Mouse (Mus musculus) kidney, postnatal 14 days (tissue): ENCODE results near the gene 4930523C07Rik.

ENCODE experiments used
- DNase-seq: peaks from one replicate; pipeline ENCODE4 v3.0.0; 2022; ENCODE audit warnings: mixed read lengths

The 4930523C07Rik gene

DNA sequence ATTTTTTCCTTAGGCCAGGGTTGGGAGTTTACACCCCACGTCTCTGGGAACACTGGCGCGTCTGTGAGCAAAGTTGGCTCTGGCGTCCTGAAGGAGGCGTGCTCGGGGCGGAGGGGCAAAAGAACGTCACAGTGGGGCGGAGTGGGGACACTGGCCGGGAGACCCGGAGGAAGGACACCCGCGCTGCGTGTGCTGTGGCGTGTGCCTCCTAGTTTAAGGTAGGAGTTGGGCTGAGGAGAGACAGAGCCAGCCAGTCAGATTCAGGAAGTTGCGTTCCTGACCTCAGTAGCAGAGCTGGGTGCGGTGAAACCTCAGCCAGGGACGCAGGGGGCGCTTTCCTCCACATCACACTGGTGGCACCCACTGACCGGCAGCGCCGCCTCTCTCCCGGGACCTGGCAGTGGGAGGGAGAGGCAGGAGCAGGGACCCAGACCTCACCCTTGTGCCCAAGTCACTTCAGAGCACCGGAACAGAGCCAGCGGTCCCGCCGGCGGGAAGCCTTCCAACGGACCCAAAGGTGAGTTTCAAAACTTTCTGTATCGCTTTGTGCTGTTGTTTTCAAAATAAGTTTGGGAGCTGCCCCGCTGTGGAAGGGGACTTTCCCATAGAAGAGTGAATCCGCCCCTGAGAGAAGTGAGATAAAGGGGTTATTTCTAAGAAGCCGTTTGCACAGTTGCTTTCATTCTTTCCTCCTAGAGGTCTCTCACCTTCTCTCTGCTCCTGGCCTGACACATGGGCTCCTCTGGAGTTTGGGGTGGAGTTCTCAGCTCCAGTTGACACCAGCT, at the start of gene 4930523C07Rik:
4930523C07Rik (plus strand) TSS at position 146 of the 785 bp plus-strand sequence.
- peak; percentile 86 for DNase-seq

DNA sequence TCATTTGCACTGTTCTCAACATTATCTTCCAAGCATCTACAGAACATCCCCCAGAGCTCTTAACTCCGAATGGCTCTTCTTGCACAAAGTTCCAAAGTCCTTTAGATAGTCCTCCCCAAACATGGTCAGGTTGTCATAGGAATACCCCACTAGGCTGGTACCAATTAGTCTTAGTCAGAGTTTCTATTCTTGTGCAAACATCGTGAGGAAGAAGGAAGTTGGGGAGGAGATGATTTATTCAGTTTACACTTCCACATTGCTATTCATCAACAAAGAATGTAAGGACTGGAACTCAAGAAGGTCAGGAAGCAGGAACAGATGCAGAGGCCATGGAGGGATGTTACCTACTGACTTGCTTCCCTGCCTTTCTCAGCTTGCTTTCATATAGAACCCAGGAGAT, 46.9 kb upstream of the 4930523C07Rik start:
- no peak for DNase-seq

DNA sequence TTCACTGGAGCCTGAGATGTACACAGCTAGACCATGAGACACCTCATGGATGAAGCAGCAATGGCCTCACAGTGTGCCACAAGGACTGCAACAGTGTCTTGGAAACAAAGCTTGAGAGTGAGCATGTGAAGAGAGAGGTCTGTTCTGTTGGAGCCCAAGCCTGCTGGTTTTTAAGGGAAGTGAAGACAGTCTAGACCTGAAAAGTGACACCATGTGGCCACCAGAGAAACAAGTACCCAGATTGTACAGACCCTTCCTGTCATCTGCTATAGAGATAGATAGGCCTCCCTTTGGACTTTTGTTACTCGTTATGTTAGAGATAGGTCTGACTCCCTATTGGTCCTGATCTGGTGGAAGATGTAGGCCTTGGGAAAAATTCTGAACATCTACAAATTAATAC, 45.8 kb upstream of the 4930523C07Rik start:
- no peak for DNase-seq

DNA sequence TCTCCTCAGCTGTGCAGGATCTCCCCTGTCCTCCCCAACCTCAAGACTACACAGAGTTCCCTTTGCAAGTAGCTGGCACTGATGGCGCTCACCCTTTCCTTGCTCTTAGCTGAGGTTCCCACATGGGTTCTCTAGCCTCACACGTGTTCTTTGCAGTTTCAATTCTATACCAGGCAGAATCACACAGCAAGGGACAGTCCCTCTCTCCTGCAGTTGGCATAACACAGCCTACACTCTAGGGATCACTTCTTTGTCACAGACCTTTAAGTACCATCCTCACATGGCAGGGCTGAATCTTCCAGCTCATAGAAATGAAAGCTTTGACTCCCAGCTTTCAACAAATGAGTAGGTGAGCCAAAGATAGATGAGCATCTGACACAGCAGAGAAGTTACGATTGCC, 45.0 kb upstream of the 4930523C07Rik start:
- DNase-seq: no peak

DNA sequence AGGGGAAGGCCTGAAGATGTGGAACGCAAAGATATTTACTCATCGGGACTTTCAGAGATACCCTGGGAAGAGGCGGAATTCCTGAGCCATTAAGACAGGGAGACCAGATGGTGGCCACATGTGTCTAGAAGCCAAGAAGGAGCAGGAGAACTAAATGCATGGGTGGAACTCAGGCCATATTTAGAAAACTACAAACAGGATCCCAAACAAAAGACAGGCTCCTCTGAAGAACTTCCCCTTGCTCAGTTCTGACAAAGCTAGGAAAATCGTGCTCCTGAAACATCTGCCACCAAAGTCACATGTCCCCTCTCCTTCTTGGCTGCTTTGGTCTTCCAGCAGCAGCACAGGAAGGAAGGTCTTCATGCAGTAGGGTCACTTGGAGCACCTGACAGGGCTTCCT, 38.9 kb upstream of the 4930523C07Rik start:
- DNase-seq: no peak

DNA sequence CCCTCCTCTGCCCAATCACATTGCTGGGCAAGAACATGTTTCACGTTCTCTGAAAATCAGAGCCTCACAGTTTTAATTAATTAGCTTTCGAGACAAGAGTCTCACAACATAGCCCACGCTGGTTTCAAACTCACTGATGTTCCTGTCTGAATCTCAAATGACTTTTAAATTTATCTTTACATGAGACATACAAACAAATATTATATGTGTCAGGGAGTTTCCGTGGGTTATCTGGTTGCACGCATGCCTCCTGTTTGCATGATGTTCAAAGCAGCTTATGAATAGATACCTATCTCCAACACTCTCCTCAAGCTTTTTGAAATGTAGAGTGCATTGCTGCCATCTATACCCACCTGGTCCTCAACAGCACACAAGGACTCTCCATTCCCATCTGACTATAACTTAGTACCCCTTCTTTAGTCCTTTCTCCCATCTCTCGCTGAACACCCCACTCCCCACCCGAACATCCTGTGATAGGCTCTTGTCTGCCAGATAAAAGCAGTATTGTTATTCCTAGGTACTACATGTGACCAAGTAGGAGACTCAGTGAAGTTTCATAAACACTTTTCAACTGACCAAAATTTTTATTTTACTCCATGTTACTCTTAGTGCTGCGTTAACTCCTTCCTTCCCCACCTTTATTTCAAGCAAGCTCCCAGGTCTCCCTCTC, 37.1 kb upstream of the 4930523C07Rik start:
- no peak for DNase-seq

DNA sequence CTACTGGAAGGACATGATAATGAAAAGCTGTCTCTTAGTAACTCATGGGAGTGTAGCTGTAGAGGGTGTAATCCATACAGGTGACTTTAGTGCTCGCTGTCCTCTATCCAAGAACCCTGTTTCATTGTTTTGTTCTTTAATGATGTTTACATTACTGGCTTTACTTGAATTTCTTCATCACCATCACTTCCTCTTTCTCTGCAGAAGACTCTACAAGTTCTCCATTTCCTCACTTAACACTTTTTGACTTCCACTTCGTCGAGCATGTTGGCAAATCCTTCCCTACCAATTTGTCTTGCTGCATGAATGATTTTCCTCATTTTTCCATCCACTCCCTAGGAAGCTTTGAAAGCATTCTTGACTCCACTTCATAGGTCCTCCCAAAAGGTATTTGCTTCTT, 31.1 kb upstream of the 4930523C07Rik start:
- no peak for DNase-seq

DNA sequence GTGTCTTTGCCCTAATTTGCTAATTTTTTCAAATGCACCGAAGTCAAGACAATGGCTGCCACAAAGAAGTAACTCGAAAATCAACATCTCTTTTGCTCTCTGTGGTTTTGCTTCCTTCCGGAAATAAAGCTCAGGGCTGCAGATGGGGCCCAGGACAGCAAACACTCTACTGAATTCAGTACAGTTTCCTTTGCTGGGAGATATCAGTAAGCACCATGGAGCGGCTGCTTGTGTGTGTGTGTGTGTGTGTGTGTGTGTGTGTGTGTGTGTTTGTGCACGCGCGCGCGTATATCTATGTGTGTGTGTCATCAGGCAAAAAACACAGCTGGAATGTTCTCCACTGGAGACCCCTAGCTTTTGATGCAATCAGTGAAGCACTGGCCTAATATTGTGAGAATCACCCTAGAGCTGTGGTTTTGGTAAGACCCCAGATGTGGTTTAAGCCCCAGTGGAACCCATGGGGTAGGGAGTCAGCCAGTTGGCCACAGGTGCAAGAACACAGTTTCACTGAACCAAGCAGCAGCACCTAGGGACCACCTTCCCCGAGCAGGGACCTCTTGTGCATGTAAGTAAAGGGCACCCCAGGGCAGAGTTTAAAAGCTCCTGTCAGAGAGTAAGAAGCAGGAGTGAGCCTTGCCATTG, 19.7 kb upstream of the 4930523C07Rik start:
- DNase-seq: no peak

DNA sequence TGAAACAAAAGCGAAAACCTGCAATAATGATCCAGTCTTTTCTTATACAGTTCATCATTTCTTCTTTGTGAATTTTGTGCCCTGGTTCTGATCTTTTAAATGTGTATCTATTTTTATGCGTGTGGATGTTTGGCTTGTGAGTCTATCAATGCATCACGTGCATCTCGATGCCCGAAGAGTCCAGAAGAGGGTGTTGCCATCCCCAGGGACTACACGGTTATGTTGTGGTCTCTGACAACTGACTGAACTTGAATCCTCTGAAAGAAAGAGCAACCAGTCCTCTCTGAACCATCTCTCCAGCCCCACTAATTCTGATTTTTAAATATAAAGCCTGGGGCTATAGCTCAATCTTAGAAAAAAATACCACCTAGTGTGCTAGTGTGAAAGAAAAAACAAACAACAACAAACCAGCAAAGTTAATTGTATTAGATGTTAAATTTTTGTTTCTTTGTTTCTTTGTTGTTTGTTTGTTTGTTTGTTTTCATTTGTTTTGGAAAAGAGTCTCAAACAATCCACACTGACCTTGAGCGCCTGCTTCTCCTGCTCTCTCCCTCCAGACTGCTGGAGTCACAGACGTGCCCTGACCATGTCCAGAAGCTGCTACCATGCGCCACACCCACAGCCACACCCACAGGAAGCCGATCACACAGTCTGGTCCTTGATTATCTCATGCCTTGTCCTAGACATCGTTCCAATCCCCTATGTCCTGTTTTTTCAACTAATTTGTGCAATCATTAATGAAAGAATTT, 18.9 kb upstream of the 4930523C07Rik start:
- DNase-seq: no peak

DNA sequence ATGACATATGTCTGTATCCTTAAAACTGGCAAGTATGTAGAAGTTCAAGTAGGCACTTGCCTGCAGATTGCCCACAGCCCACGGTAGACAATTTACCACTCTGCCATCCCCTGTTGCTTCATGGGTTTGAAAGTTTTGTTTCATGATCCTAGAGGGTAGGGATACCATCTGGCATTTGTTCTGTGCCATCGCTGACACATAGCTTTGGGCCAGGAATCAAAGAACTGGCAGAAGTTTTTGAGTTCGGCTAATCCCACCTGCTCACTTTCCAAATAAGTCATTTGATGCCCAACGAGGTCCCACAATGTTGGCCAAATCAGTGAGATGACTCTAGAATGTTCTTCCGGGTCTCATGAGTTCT, 18.3 kb upstream of the 4930523C07Rik start:
- DNase-seq: no peak

DNA sequence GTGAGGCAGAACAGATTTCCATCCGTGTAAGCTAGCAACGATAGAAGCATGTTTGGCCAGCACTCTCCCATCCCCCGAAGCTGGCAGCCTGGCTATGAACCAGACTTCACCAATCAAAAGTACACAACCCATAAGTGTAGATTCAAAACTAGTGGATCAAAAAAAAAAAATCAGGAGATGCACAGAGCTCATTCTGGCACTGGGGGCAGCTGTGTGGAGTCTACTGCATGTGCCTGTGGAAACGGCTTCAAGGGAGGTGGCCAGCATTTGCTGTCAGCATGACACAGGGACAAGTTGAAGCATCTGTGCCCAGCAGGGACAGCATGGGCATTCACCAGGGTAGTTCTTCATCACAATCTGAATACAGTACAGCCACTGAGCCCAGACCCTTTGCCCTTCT, 16.2 kb upstream of the 4930523C07Rik start:
- DNase-seq: no peak

DNA sequence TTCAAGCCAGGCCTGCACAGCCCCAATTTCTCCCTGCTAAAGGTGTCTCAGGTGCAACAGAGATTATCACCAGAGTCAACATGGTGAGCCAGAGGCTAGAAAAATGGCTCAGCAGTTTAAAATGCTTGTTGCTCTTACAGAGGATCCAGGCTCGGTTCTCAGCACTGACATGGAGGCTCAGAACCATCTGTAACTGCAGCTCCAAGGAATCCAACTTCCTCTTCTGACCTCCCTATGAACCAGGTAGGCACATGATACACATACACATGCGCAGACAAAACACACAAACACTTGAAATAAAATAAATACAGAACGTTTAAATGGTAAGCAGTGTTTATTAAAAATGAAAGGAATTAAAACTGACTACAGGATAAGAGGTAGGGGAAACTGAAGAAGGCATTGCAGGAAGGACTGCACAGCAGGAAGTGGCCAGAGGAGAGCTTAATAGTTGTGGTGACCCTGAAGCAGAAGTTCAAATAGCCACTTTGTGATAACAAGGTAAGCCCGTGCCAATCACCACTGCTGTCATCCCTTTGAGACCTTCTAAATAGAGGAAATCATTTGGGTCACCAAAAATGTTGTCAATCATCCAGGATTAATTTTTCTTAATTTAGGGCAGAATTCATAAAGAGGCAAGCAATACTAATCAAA, 10.1 kb upstream of the 4930523C07Rik start:
- no peak for DNase-seq

DNA sequence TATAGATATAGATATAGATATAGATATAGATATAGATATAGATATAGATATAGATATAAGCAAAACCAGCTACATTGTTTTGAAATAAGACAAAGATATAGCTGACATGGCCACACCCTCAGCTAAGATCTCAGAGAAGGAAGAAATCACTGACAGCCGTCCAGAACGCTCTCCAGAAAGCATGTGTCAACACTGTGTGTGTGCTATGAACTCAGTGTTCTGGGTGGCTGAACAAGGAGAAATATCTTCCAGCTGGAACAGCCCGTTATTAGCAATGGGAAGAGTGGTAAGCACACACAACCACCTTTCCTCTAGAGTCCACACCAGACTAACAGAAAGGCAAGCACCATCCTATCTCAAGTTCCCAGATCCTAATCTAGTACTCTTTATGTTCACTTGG, 8.6 kb upstream of the 4930523C07Rik start:
- DNase-seq: no peak

DNA sequence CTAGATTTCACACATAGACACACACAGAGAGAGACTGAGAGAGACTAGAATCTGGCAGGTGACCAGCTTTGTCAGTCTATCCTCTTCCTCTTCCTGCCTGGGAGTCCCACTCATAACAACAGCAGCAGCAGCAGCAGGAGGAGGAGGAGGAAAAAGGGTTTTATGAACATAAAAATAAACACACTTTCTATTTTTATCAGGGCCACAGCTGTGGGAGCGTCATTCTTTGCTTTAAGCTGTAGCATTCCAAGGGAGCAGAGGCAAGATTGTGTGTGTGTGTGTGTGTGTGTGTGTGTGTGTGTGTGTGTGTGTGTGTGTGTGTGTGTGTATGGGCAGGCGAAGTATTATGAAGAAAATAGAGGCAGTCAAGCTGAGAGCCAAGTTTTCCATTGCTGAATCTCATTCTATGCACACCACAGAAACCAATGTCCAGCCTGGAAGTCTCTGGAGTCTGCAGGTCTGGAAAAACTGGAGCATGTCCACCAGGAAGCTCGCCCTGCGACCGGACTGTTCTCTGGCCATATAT, 7.1 kb upstream of the 4930523C07Rik start:
- peak; percentile 73 for DNase-seq

DNA sequence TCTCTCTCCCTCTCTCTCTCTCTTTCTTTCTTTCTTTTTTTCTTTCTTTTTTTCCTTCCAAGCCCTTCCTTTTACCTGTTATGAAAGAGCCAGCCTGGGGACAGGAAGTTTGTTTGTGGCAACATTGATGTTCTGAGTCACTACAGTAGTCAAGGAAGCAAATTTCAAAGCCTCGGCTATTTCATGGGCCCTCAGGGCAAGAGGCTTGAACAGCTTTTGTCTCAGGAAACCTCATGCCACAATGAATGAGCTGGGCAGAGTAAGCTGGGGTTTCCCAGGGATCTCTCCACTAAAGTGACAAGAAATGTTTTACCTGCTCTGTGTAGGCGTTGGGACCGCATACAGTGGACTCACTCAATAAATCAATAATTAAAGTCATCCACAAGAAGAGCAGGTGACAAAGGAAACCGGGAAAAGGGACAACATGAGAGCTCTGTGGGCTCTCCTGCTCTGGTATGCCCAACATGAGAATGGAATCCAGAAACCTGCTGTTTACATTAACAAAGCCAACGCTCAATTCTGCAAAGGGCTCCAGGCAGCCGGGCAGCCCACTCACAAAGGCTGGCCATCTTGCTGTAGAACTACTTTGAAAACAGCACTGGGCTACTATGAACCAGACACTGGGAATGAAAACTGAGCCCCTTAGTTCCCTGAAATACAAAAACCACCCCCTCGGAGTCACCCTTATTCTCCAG, 4.1 kb upstream of the 4930523C07Rik start:
- DNase-seq: no peak

DNA sequence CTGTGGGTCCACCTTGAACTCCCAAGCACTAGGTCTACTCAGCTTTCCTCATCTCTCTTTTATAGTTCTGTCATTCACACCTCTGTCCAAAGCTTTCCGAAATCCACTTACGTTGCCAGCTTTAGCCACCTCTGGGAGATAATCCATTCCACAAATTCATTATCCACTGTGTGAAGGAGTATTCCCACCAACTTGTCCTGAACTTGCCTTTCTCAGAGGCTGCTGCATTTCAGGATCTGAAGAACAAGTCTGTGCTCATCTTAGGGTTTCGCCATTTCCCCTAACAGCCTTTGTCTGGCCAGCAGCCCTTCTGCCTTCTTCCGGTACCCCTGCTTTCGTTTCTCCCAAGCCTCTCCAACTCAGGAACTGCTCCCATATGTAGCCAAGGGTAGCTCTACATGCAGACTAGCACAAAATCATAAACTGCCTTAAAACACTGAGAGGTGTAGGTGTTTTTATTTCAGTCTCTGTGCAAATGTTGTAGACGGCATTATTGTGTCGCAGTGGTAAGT, 2.9 kb upstream of the 4930523C07Rik start:
- DNase-seq: no peak

DNA sequence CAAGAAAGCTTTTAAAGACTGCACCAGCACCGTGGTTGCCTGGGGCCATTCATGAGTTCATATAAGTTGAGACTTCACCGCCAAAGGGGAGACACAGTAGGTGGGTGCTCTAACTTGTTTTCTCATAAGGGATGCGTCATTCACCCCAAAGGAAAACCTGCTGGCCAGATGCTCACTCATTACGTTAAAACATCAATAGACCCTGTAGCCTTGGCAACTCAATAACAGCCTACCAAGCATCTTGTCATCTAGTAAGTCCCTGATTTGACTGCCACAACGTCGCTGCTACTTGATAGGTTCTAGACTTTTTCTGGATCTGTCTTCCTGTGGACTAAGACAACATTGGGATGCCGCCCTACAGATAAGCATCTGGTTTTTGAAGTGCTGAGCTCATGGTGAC, 1.8 kb upstream of the 4930523C07Rik start:
- no peak for DNase-seq

DNA sequence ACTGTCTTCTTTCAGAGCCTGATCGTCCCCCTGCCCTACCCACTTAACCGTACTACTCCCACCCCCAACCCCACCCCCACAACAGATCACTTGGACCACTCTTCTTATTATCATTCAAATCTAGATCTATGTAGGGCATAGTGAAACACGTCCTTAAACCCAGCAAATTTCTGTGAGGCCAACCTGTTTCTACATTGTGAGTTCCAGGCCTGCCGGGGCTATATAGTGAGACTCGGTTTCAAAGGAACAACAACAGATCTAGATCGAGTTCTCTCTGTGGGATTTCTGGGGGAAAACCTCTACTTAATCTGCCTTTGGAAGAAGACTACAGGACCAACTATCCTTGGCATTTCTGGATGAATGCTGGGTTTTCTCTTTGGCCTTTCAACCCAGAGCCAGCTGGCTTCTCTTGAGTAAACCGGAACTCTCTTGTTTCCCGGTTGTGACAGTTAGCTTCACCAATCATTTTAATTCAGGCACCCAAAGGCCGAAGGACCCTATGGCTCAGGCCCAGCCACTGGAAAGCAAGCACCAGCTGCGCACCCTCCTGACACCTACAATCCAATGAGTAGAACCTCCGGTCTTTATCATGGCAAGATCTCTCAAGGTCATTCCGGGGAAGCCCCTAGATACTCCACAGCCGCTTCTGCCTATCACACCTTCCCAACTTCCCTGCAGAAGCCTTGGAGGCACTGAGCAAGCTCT, 759 bp upstream of the 4930523C07Rik start:
- no peak for DNase-seq

DNA sequence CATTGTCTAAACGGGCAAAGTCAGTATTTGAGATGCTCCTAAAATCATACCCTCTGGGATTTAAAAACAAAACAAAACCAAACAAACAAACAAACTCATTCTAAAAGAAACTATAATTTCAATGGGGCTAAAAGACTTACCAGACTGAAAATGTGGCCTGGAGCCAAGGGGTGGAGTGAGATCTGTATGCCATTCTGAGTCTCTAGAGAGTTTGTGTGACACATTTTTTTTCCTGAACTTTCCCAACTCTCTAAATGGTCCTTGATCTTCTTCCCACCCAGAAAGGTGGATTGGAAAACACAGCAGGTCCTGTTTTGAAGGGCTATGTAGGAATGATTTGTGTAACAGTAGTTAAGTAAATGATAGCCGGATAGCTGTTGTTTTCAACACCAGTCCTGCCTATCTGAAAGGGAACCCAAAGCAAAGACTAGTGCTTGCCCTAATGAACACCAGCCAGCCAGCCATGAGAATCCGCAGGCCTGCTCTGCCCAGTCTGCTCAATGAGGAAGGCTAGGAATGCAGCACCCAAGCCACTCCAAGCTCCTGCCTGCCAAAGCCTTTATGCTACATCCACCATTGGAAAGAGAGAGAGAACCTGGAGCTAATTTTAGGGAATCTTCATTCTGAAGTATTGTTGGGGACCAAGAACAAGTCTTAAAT, 1.0 kb downstream of the 4930523C07Rik start:
- DNase-seq: peak; percentile 36

DNA sequence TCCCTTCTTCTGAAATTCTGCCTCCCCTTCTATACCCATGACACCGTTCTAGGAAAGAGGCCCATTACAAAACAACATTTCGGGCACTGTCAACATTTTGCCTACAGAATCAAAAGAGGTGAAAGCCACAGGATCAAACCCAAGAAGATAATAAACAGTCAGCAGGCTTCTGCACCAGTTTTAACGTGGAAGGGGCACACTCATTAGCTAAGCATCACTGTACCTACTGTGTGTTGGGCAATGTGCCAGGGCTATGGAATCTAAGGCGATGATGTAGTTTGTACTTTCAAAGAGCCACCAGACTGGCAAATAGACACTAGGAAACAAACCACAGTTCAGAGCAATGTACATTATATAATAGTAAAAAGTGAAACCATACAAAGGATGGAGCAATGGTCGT, 1.8 kb downstream of the 4930523C07Rik start:
- DNase-seq: no peak
